ENCODE assay signal across 16 mouse cellular contexts in the genomic region with DNA sequence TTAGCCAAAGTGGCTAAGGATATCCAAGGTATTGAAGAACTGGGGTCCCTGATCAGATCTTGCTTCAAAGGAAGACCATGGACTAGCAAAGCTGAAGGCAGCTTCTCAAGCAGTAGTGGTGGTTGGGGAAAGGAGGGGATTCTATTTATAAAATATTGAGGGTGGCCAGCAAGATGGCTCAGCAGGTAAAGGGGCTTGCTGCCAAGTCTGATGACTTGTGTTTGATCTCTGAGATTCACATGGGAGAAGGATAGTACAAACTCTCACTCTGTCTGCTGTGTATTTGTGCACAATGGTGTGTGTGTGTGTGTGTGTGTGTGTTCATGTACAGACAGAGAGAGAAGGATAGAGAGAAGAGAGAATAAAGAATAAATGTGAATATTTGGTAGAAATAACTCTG.
"Had no signal": no experiment of that assay in that cellular context is flagged by ENCODE, and none has a peak within 500 bp of the region (broad histone marks: within the 10 kb centered on the region; RNA-seq: fewer than 3 reads in every experiment).

No protein-coding gene starts in this region.

- DNase-seq: heart, postnatal 10 days; heart, postnatal 14 days; heart, postnatal 36 days; heart, postnatal 4 days; kidney, adult 11 months; kidney, adult 18-20 months; kidney, adult 2 months; kidney, adult 8-10 months; kidney, adult 9 months; kidney, postnatal 10 days; kidney, postnatal 14 days; kidney, postnatal 25 days; kidney, postnatal 36 days; kidney, postnatal 4 days; layer of hippocampus, adult 9-11 months; layer of hippocampus, postnatal 36 days had no signal
